8 mouse cellular contexts compared by ENCODE assay signal in the genomic region with DNA sequence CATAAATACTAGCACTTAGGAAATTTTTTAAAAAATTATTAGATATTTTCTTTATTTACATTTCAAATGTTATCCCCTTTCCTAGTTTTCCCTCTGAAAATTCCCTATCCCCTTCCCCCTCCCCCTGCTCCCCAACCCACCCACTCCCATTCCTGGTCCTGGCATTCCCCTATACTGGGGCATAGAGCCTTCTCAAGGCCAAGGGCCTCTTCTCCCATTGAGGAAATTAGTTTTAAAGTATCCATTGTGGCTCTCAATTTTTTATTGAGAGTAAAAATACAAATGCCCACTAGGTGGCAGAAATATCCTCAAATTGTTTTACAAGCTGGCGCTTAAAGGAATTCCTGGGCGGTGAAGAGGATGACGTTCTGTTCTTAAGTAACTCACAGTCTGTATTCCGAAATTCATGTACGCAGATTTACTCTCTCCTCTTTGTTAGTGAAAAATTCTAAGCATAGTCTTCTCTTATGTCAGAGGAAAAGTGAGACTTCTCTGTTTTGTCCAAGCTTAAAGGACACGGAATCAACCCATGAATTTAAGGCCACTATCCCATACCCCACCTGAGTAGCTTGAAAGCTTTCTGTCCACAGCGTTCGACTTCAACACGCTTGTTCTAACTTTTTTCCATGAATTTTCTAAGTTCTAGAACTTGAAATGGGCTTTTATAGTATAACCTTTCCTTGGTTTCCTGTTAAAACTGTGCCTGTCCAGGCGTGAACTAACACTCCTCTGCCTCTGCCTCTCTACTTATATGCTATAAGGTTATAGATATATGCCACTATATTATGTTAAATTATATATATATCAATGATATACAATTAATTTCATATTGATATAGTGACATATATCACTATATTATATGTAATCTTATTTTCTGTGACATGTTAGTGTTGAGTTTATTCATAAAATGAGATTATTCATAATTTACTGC. TPM values are rescaled to one million over a fixed set of nuclear protein-coding genes. Genes with fewer than 3 reads are reported as not detected.
A peak's percentile ranks its signal among the peaks of the same experiment; 100 is the strongest.
DNase-seq lines count a peak whose midpoint lies in the region; ATAC-seq and TF ChIP-seq lines count a peak whose summit lies in the region.
"Had no signal": no experiment of that assay in that cellular context is flagged by ENCODE, and none has a peak within 500 bp of the region (broad histone marks: within the 10 kb centered on the region; RNA-seq: fewer than 3 reads in every experiment).

No protein-coding gene starts in this region.

- no peak for TF ChIP-seq POLR2A in limb, embryonic 14.5 days (IDR thresholded peaks at IDR 0.05; ENCODE audit: borderline replicate concordance, extremely low read depth, insufficient read depth, insufficient read length)

- H3K36me3 ChIP-seq in limb, embryonic 14.5 days (ENCODE audit: control insufficient read depth, insufficient read depth, low read length) = no peaks in the 10 kb centered on the region
- H3K36me3 ChIP-seq in splenic B cell, adult 2 months (ENCODE audit: control insufficient read depth, insufficient read depth, low read length, poor library complexity, severe bottlenecking) = no peaks in the 10 kb centered on the region

- no peak overlapping the region for H3K9ac ChIP-seq in limb, embryonic 14.5 days (ENCODE audit: low read depth, low read length, severe bottlenecking)

- peak; percentile 26 to 50 for DNase-seq in layer of hippocampus, adult 2 months (ENCODE audit: low spot score in 2 of 2)
- DNase-seq in layer of hippocampus, adult 8-10 months (ENCODE audit: low spot score in 2 of 2) = no peak
- DNase-seq in NIH3T3 (ENCODE audit: low read depth) = peak; percentile 75
- DNase-seq in embryo, embryonic 11.5 days (ENCODE audit: low read depth, low spot score) = peak; percentile 56
- DNase-seq in limb, embryonic 14.5 days (ENCODE audit: low spot score) = peak; percentile 69
- peak; percentile 23 for DNase-seq in splenic B cell, adult 2 months (ENCODE audit: low read depth, low spot score)
- no peak for DNase-seq in frontal cortex, postnatal 14 days (ENCODE audit: low spot score in 2 of 2)

- H3K27me3 ChIP-seq in limb, embryonic 14.5 days (ENCODE audit: control insufficient read depth, insufficient read depth, low read length) = no peaks in the 10 kb centered on the region; the same call in 1 of the 2 replicates
- no peaks in the 10 kb centered on the region for H3K27me3 ChIP-seq in splenic B cell, adult 2 months (ENCODE audit: control insufficient read depth, insufficient read depth, low read length, poor library complexity, severe bottlenecking)

- no peaks in the 10 kb centered on the region for H3K4me1 ChIP-seq in limb, embryonic 14.5 days (ENCODE audit: control insufficient read depth, insufficient read depth, low read length)

- H3K4me2 ChIP-seq in limb, embryonic 14.5 days (replicated peaks; ENCODE audit: low read depth, low read length, severe bottlenecking) = no peak overlapping the region

- H3K27ac ChIP-seq in layer of hippocampus, adult 2 months = no peak overlapping the region
- H3K27ac ChIP-seq in limb, embryonic 14.5 days (replicated peaks; ENCODE audit: low read depth, low read length) = no peak overlapping the region

- no peaks in the 10 kb centered on the region for H3K9me3 ChIP-seq in limb, embryonic 14.5 days (ENCODE audit: control insufficient read depth, low read length)

- WGBS in limb, embryonic 14.5 days = 42% methylated on average over 10 of the region's 10 CpGs

- ATAC-seq in limb, embryonic 14.5 days (ENCODE audit: low FRiP score, low read depth) = no peak

- peak; percentile 75 for TF ChIP-seq CTCF in layer of hippocampus, adult 2 months (conservative IDR thresholded peaks at IDR 0.05)

- no peak overlapping the region for H3K4me3 ChIP-seq in layer of hippocampus, adult 2 months
- H3K4me3 ChIP-seq in limb, embryonic 14.5 days (replicated peaks; ENCODE audit: low read length) = no peak overlapping the region

RNA-seq across cellular contexts. Expression of a gene that starts 4.9 kb away (rescaled TPM):
- not detected for total RNA-seq in layer of hippocampus, adult 2 months (2021)
- total RNA-seq in layer of hippocampus, adult 8-10 months (2022) = not detected
- polyA plus RNA-seq in limb, embryonic 14.5 days (2012; rRNA removed) = 1.2 and 1.5 TPM in 2 replicates
- 2.1 and 2.3 TPM in 2 replicates for polyA plus RNA-seq in limb, embryonic 14.5 days (2014; fragmentation: Nextera tagmentation; extraction: Ambion mirVana)
- polyA plus RNA-seq: frontal cortex, adult 2 months had no signal

RNA-seq across cellular contexts. Expression of a gene that starts 36.0 kb away (rescaled TPM):
- total RNA-seq in layer of hippocampus, adult 2 months (2021) = not detected
- not detected for total RNA-seq in layer of hippocampus, adult 8-10 months (2022)
- not detected in 2 replicates for polyA plus RNA-seq in limb, embryonic 14.5 days (2012; rRNA removed)
- not detected in 2 replicates for polyA plus RNA-seq in limb, embryonic 14.5 days (2014; fragmentation: Nextera tagmentation; extraction: Ambion mirVana)
- polyA plus RNA-seq: frontal cortex, adult 2 months had no signal

Comparison
In these comparisons a context has a peak if more than half of its experiments do, and no peak if none do; other contexts are left out.
1. DNase-seq: peak in layer of hippocampus, adult 2 months (2 of 2), NIH3T3 (single experiment), embryo, embryonic 11.5 days (single experiment), limb, embryonic 14.5 days (single experiment) and splenic B cell, adult 2 months (single experiment); none in layer of hippocampus, adult 8-10 months (0 of 2) and frontal cortex, postnatal 14 days (0 of 2).